Mouse (Mus musculus): Measurements from ENCODE around the gene Dad1. TPM values are rescaled to one million over a fixed set of nuclear protein-coding genes. Genes with fewer than 3 reads are reported as not detected.

The Dad1 gene
- polyA plus RNA-seq, 1 experiment from 2014 or later, result 249 TPM

- H3K27ac ChIP-seq, result no peak overlapping the region
- peaks cover 53% of the 10 kb centered on the region for H3K4me1 ChIP-seq
- no peak for DNase-seq (ENCODE audit: extremely low spot score, low spot score)
- WGBS, result 75% methylated on average over 18 of the region's 18 CpGs
- H3K4me3 ChIP-seq, result no peak overlapping the region
- H3K9me3 ChIP-seq, result no peaks in the 10 kb centered on the region
- no peaks in the 10 kb centered on the region for H3K27me3 ChIP-seq (ENCODE audit: poor library complexity, severe bottlenecking)
- no peaks in the 10 kb centered on the region for H3K36me3 ChIP-seq (replicated peaks)
These were observed 62.1 kb downstream of the Dad1 start for GRCm38 (mm10) chr14:54191594-54192461.

- 74% methylated on average over 4 of the region's 4 CpGs for WGBS
- no peaks in the 10 kb centered on the region for H3K9me3 ChIP-seq
- peak overlapping the region; percentile 66 for H3K27ac ChIP-seq
These were observed 62.9 kb downstream of the Dad1 start for GRCm38 (mm10) chr14:54191026-54191390.

GRCm38 (mm10) chr14:54190305-54191025, 63.4 kb downstream of the Dad1 start:
- peak overlapping the region; percentile 66 for H3K27ac ChIP-seq
- no peak overlapping the region for H3K4me3 ChIP-seq
- WGBS, result 66% methylated on average over 7 of the region's 7 CpGs
- peaks cover 66% of the 10 kb centered on the region for H3K4me1 ChIP-seq
- no peaks in the 10 kb centered on the region for H3K27me3 ChIP-seq (ENCODE audit: poor library complexity, severe bottlenecking)
- DNase-seq (ENCODE audit: extremely low spot score, low spot score), result no peak
- H3K9me3 ChIP-seq, result no peaks in the 10 kb centered on the region
- H3K36me3 ChIP-seq (replicated peaks), result no peaks in the 10 kb centered on the region

More at GRCm38 (mm10) chr14:54191026-54191390, 62.9 kb downstream of the Dad1 start:
- Histone ChIP-seq H3K36me3 (replicated peaks) (no peaks in the 10 kb centered on the region), H3K4me1 (peaks cover 60% of the 10 kb centered on the region), H3K4me3 (no peak overlapping the region), H3K27me3 (ENCODE audit: poor library complexity, severe bottlenecking) (no peaks in the 10 kb centered on the region)
- no peak for DNase-seq (ENCODE audit: extremely low spot score, low spot score)

DNA sequence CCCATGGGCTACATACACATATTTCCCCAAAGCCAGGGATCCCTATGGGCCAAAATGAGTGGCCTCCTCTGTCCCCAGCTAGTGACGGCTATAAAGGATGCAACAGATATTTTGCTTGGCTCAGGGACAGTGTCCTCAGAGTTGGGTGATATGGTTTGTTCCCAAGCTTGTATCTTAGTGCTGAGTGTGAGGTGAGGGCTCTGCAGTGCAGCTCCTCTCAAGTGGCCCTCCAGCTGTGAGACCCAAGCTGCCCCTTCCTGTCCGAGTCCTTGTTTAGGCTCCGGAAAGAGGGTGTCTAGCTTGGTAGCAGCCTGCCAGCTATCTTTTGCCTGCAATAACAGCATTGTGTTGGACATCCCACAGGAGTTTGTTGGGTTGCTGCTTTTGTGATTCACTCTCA, 64.6 kb downstream of the Dad1 start:
- no peaks in the 10 kb centered on the region for H3K9me3 ChIP-seq
- no peak overlapping the region for H3K4me3 ChIP-seq
- H3K36me3 ChIP-seq (replicated peaks), result no peaks in the 10 kb centered on the region
- H3K4me1 ChIP-seq, result peaks cover 68% of the 10 kb centered on the region
- H3K27me3 ChIP-seq (ENCODE audit: poor library complexity, severe bottlenecking), result no peaks in the 10 kb centered on the region
- no peak for DNase-seq (ENCODE audit: extremely low spot score, low spot score)
- peak overlapping the region; percentile 33; the same call in 1 of the 2 replicates for H3K27ac ChIP-seq
- 90% methylated on average over 3 of the region's 3 CpGs for WGBS

DNA sequence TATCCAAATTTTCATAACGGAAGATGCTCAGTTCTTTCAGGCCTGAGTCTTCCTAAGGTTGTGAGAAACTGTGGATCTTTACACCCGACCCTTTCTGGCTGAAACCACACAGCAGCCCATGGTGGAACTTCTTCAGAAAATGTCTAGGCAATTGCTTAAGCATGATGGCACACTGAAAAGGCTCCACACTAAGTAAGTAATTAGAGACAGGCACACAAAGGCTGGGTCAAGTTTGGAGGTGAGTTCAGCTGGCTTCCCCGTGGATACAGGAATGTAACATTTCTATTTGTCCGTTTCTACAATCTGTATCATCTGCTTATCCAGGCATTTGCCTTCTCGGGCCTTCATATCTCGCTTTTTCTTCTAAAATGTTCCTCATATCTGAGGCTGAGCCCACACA, 66.7 kb downstream of the Dad1 start:
- Histone ChIP-seq H3K36me3 (replicated peaks) (no peaks in the 10 kb centered on the region), H3K4me3 (no peak overlapping the region), H3K27ac (peak overlapping the region; percentile 40; the same call in 1 of the 2 replicates), H3K27me3 (ENCODE audit: poor library complexity, severe bottlenecking) (no peaks in the 10 kb centered on the region), H3K9me3 (no peaks in the 10 kb centered on the region), H3K4me1 (peaks cover 59% of the 10 kb centered on the region)
- WGBS, result 53% methylated on average over 6 of the region's 6 CpGs
- peak; percentile 14 for DNase-seq (ENCODE audit: extremely low spot score, low spot score)

Other genes starting within 250 kb of the Dad1 start
- 42.5 and 44.0 TPM in 2 replicates for gene Abhd4, start 84 bp upstream of the Dad1 start, polyA plus RNA-seq (2016; fragmentation: Nextera tagmentation; extraction: Ambion mirVana)
- not detected in 2 replicates for gene Olfr49, start 30.8 kb upstream of the Dad1 start, polyA plus RNA-seq (2016; fragmentation: Nextera tagmentation; extraction: Ambion mirVana)
- gene Oxa1l, start 106.7 kb upstream of the Dad1 start, polyA plus RNA-seq (2016; fragmentation: Nextera tagmentation; extraction: Ambion mirVana), result 55.2 and 59.0 TPM in 2 replicates
- gene Slc7a7, start 163.7 kb upstream of the Dad1 start, polyA plus RNA-seq (2016; fragmentation: Nextera tagmentation; extraction: Ambion mirVana), result 4.1 and 4.3 TPM in 2 replicates
- 200 and 201 TPM in 2 replicates for gene Mrpl52, start 172.8 kb upstream of the Dad1 start, polyA plus RNA-seq (2016; fragmentation: Nextera tagmentation; extraction: Ambion mirVana)
- gene Mmp14, start 177.5 kb upstream of the Dad1 start, polyA plus RNA-seq (2016; fragmentation: Nextera tagmentation; extraction: Ambion mirVana), result 52.4 and 54.6 TPM in 2 replicates
- gene Lrp10, start 210.0 kb upstream of the Dad1 start, polyA plus RNA-seq (2016; fragmentation: Nextera tagmentation; extraction: Ambion mirVana), result 23.8 and 24.4 TPM in 2 replicates
- 12.5 TPM in 2 replicates for gene Rem2, start 222.0 kb upstream of the Dad1 start, polyA plus RNA-seq (2016; fragmentation: Nextera tagmentation; extraction: Ambion mirVana)

Data from forebrain, embryonic 10.5 days (tissue).